Mouse (Mus musculus) forebrain, embryonic 15.5 days (tissue): ENCODE data around the gene Gm29423. TPM values are rescaled to one million over a fixed set of nuclear protein-coding genes. Genes with fewer than 3 reads are reported as not detected.
"Not testable (repeated sequence)": the region's sequence is repeated elsewhere in the genome, so short reads cannot be mapped to it uniquely, and the experiment has no call there.

Experiments used
- ATAC-seq: fragments of 200-750 bp; cut with Nextera tagmentation; replicated peaks from 2 replicates; pipeline ENCODE4 v1.8.0; 2017; ENCODE audit warnings: mild to moderate bottlenecking, moderate TSS enrichment, moderate library complexity
- H3K27ac ChIP-seq: fragments of 300-500 bp; sonication (generic); replicated peaks from 2 replicates; pipeline ENCODE4 v1.5.1; 2015; ENCODE audit warnings: mild to moderate bottlenecking, inconsistent platforms
- H3K27me3 ChIP-seq: fragments of 300-500 bp; sonication (generic); 2 replicates; pipeline ENCODE4 v1.6.1; 2015; ENCODE audit warnings: inconsistent platforms
- H3K36me3 ChIP-seq: fragments of 300-500 bp; sonication (generic); 2 replicates; pipeline ENCODE4 v1.6.1; 2015; ENCODE audit warnings: mild to moderate bottlenecking, inconsistent platforms
- H3K4me1 ChIP-seq: fragments of 300-500 bp; sonication (generic); 2 replicates; pipeline ENCODE4 v1.6.1; 2015; ENCODE audit warnings: inconsistent platforms
- H3K4me2 ChIP-seq: fragments of 300-500 bp; sonication (generic); replicated peaks from 2 replicates; pipeline ENCODE4 v1.6.1; 2015; ENCODE audit warnings: mild to moderate bottlenecking, inconsistent platforms
- H3K4me3 ChIP-seq: fragments of 300-500 bp; sonication (generic); 2 replicates; pipeline ENCODE4 v1.5.1; 2015; ENCODE audit warnings: mild to moderate bottlenecking, inconsistent platforms
- H3K9ac ChIP-seq: fragments of 300-500 bp; sonication (generic); replicated peaks from 2 replicates; pipeline ENCODE4 v1.6.1; 2015; ENCODE audit warnings: mild to moderate bottlenecking, inconsistent platforms
- H3K9me3 ChIP-seq: fragments of 300-500 bp; sonication (generic); 2 replicates; pipeline ENCODE4 v1.6.1; 2016; ENCODE audit warnings: inconsistent platforms
- WGBS: fragments of 180-500 bp; shearing (Covaris S2); methylation state at CpG from one replicate; pipeline ENCODE4 v1.1.7; 2015; ENCODE audit warnings: mixed read lengths; 5-methylcytosine and 5-hydroxymethylcytosine counted together
- polyA plus RNA-seq: library from polyadenylated mRNA; unstranded; fragments of >200 nt; fragmentation: Nextera tagmentation; extraction: Ambion mirVana; gene quantifications from 2 replicates; pipeline ENCODE4 v1.2.1, GENCODE M21; 2015

Gm29423 gene
- polyA plus RNA-seq = not detected in 2 replicates

GRCm38 (mm10) chrY:70303187-70303586 is at the start of gene Gm29423, which contains the start of gene Gm29644:
Gene Gm29423 (minus strand): TSS chrY:70303287.
Gene Gm29644 (minus strand): TSS chrY:70303343.
- WGBS = no CpG with 5 or more reads among the region's 2 CpGs

GRCm38 (mm10) chrY:70273542-70273941 is 29.5 kb downstream of the Gm29423 start, which contains the start of gene Gm21118:
Gene Gm21118 (minus strand): TSS chrY:70273642.
- H3K4me2 ChIP-seq, ATAC-seq, H3K4me3 ChIP-seq, H3K27ac ChIP-seq, H3K4me1 ChIP-seq, H3K36me3 ChIP-seq, H3K9me3 ChIP-seq, H3K27me3 ChIP-seq, H3K9ac ChIP-seq: not testable (repeated sequence)
- WGBS = no CpG with 5 or more reads among the region's 4 CpGs

More at GRCm38 (mm10) chrY:70303187-70303586, at the start of gene Gm29423, which contains the start of gene Gm29644:
- H3K4me2 ChIP-seq, H3K9ac ChIP-seq, H3K9me3 ChIP-seq, H3K27ac ChIP-seq, H3K4me3 ChIP-seq, ATAC-seq, H3K27me3 ChIP-seq, H3K36me3 ChIP-seq, H3K4me1 ChIP-seq: not testable (repeated sequence)

Other genes with a start within 250 kb of the Gm29423 start
- not detected in 2 replicates for gene Gm21118, start 29.6 kb downstream of the Gm29423 start, polyA plus RNA-seq
- gene Gm29644, start 56 bp upstream of the Gm29423 start, polyA plus RNA-seq = not detected in 2 replicates
- gene Gm20888, start 138.6 kb upstream of the Gm29423 start, polyA plus RNA-seq = not detected in 2 replicates